11 mouse cellular contexts compared by ENCODE assay signal in genomic region chr19:59166879-59167278, GRCm38 (mm10). TPM values are rescaled to one million over a fixed set of nuclear protein-coding genes. Genes with fewer than 3 reads are reported as not detected.
DNase-seq lines count a peak whose midpoint lies in the region; ATAC-seq lines count a peak whose summit lies in the region.
"Had no signal": no experiment of that assay in that cellular context is flagged by ENCODE, and none has a peak within 500 bp of the region (broad histone marks: within the 10 kb centered on the region; RNA-seq: fewer than 3 reads in every experiment).

No protein-coding gene starts in this region.

- H3K4me2 ChIP-seq in kidney, embryonic 14.5 days (replicated peaks; ENCODE audit: low read depth, low read length), result peak overlapping the region; percentile 60
- peak overlapping the region; percentile 71 for H3K4me2 ChIP-seq in embryonic facial prominence, embryonic 13.5 days
- H3K4me2 ChIP-seq in neural tube, embryonic 13.5 days, result peak overlapping the region; percentile 54

- H3K9ac ChIP-seq in kidney, embryonic 14.5 days (ENCODE audit: low read depth, low read length), result peak overlapping the region; percentile 12; the same call in 1 of the 2 replicates
- peak overlapping the region; percentile 61; the same call in 1 of the 2 replicates for H3K9ac ChIP-seq in embryonic facial prominence, embryonic 13.5 days
- H3K9ac ChIP-seq in neural tube, embryonic 13.5 days, result 0 out of 2 replicates have a peak overlapping the region, but pooled peaks have one; percentile 34

- peak overlapping the region; percentile 32 for H3K4me3 ChIP-seq in kidney, embryonic 14.5 days (ENCODE audit: low read length)
- H3K4me3 ChIP-seq in embryonic facial prominence, embryonic 13.5 days, result peak overlapping the region; percentile 45
- H3K4me3 ChIP-seq in limb, embryonic 10.5 days, result peak overlapping the region; percentile 56
- H3K4me3 ChIP-seq in neural tube, embryonic 13.5 days, result peak overlapping the region; percentile 30

- no peaks in the 10 kb centered on the region for H3K36me3 ChIP-seq in kidney, embryonic 14.5 days (ENCODE audit: control insufficient read depth, insufficient read depth, low read length)
- H3K36me3 ChIP-seq in embryonic facial prominence, embryonic 13.5 days, result no peaks in the 10 kb centered on the region
- H3K36me3 ChIP-seq in limb, embryonic 10.5 days, result no peaks in the 10 kb centered on the region
- H3K36me3 ChIP-seq in neural tube, embryonic 13.5 days, result no peaks in the 10 kb centered on the region
- H3K36me3 ChIP-seq: G1E had no signal

- no peaks in the 10 kb centered on the region for H3K9me3 ChIP-seq in kidney, embryonic 14.5 days (ENCODE audit: control insufficient read depth, low read length)
- no peaks in the 10 kb centered on the region for H3K9me3 ChIP-seq in embryonic facial prominence, embryonic 13.5 days
- no peaks in the 10 kb centered on the region for H3K9me3 ChIP-seq in limb, embryonic 10.5 days (replicated peaks)
- no peaks in the 10 kb centered on the region for H3K9me3 ChIP-seq in neural tube, embryonic 13.5 days

- DNase-seq in kidney, adult 18-20 months, result no peak
- DNase-seq in limb, embryonic 10.5 days (ENCODE audit: low spot score), result no peak
- no peak for DNase-seq in frontal cortex, postnatal 14 days (ENCODE audit: low spot score in 2 of 2)
- DNase-seq in thymus, postnatal 4 days, result no peak
- DNase-seq in gastrocnemius, postnatal 36 days, result no peak

- intact Hi-C loops in gastrocnemius, postnatal 36 days (cut with DNase I), result no loop called here

- H3K27me3 ChIP-seq in kidney, embryonic 14.5 days (ENCODE audit: control insufficient read depth, insufficient read depth, low read length), result peaks cover 99% of the 10 kb centered on the region
- peaks cover 100% of the 10 kb centered on the region for H3K27me3 ChIP-seq in embryonic facial prominence, embryonic 13.5 days
- peaks cover 100% of the 10 kb centered on the region for H3K27me3 ChIP-seq in limb, embryonic 10.5 days (ENCODE audit: low read depth, poor library complexity, severe bottlenecking)
- peaks cover 100% of the 10 kb centered on the region for H3K27me3 ChIP-seq in neural tube, embryonic 13.5 days

- 2% methylated on average over 13 of the region's 13 CpGs for WGBS in kidney, embryonic 14.5 days
- 2% methylated on average over 13 of the region's 13 CpGs for WGBS in embryonic facial prominence, embryonic 13.5 days
- 2% methylated on average over 13 of the region's 13 CpGs for WGBS in limb, embryonic 10.5 days
- 2% methylated on average over 13 of the region's 13 CpGs for WGBS in neural tube, embryonic 13.5 days

- H3K27ac ChIP-seq in kidney, embryonic 14.5 days (ENCODE audit: low read depth, low read length), result no peak overlapping the region
- no peak overlapping the region for H3K27ac ChIP-seq in embryonic facial prominence, embryonic 13.5 days
- H3K27ac ChIP-seq in limb, embryonic 10.5 days, result peak overlapping the region; percentile 81
- no peak overlapping the region for H3K27ac ChIP-seq in neural tube, embryonic 13.5 days (replicated peaks)

- no peak for ATAC-seq in kidney, embryonic 14.5 days (ENCODE audit: low FRiP score, low TSS enrichment)
- no peak for ATAC-seq in embryonic facial prominence, embryonic 13.5 days (ENCODE audit: insufficient number of reproducible peaks, insufficient read depth, low FRiP score, low TSS enrichment, low read depth)
- no peak for ATAC-seq in neural tube, embryonic 13.5 days (ENCODE audit: low read depth)

- peaks cover 22% of the 10 kb centered on the region for H3K4me1 ChIP-seq in kidney, embryonic 14.5 days (ENCODE audit: control insufficient read depth, insufficient read depth, low read length)
- H3K4me1 ChIP-seq in embryonic facial prominence, embryonic 13.5 days, result peaks cover 31% of the 10 kb centered on the region
- H3K4me1 ChIP-seq in limb, embryonic 10.5 days, result peaks cover 48% of the 10 kb centered on the region
- H3K4me1 ChIP-seq in neural tube, embryonic 13.5 days (replicated peaks), result peaks cover 34% of the 10 kb centered on the region

RNA-seq across cellular contexts. Expression of gene Vax1, which starts 3.0 kb away (rescaled TPM):
- not detected in 2 replicates for polyA plus RNA-seq in kidney, embryonic 14.5 days (2014; fragmentation: Nextera tagmentation; extraction: Ambion mirVana)
- polyA plus RNA-seq in embryonic facial prominence, embryonic 13.5 days (2015; fragmentation: Nextera tagmentation; extraction: Ambion mirVana), result not detected in 2 replicates
- not detected in 2 replicates for polyA plus RNA-seq in limb, embryonic 10.5 days (2016; fragmentation: Nextera tagmentation; extraction: Ambion mirVana)
- not detected in 2 replicates for polyA plus RNA-seq in neural tube, embryonic 13.5 days (2015; fragmentation: Nextera tagmentation; extraction: Ambion mirVana)
- not detected for total RNA-seq in gastrocnemius, postnatal 36 days (2021)
- total RNA-seq: G1E; liver, adult 2 months had no signal
- polyA plus RNA-seq: G1E; liver, adult 2 months had no signal

RNA-seq across cellular contexts. Expression of gene Kcnk18, which starts 52.1 kb away (rescaled TPM):
- polyA plus RNA-seq in kidney, embryonic 14.5 days (2014; fragmentation: Nextera tagmentation; extraction: Ambion mirVana), result not detected in 2 replicates
- polyA plus RNA-seq in embryonic facial prominence, embryonic 13.5 days (2015; fragmentation: Nextera tagmentation; extraction: Ambion mirVana), result not detected in 2 replicates
- polyA plus RNA-seq in limb, embryonic 10.5 days (2016; fragmentation: Nextera tagmentation; extraction: Ambion mirVana), result not detected in 2 replicates
- not detected in 2 replicates for polyA plus RNA-seq in neural tube, embryonic 13.5 days (2015; fragmentation: Nextera tagmentation; extraction: Ambion mirVana)
- total RNA-seq in gastrocnemius, postnatal 36 days (2021), result not detected
- total RNA-seq: liver, adult 2 months had no signal
- polyA plus RNA-seq: cortical plate, adult 2 months; G1E; liver, adult 2 months had no signal
